Mouse (Mus musculus): Measurements from ENCODE around the gene Naa15. TPM values are rescaled to one million over a fixed set of nuclear protein-coding genes. Genes with fewer than 3 reads are reported as not detected.

Gene Naa15
- total and polyA plus RNA-seq, 2 experiments from 2014 or later: 29.7 to 36.9 TPM

- no peaks in the 10 kb centered on the region for H3K27me3 ChIP-seq (ENCODE audit: insufficient read depth, low read length)
- ATAC-seq (no peak), DNase-seq (no peak)
- no peak overlapping the region for H3K4me3 ChIP-seq (ENCODE audit: low read depth, low read length)
- H3K4me2 ChIP-seq (ENCODE audit: low read depth): no peak overlapping the region
- no peak for TF ChIP-seq CTCF (IDR thresholded peaks at IDR 0.05; ENCODE audit: low read depth)
- H3K4me1 ChIP-seq (ENCODE audit: insufficient read depth): peaks cover 18% of the 10 kb centered on the region
- H3K36me3 ChIP-seq (ENCODE audit: insufficient read depth): no peaks in the 10 kb centered on the region
- H3K9me3 ChIP-seq (ENCODE audit: low read length): no peaks in the 10 kb centered on the region
- WGBS: 92% methylated on average over 1 of the region's 1 CpGs
- no peak overlapping the region for H3K27ac ChIP-seq (ENCODE audit: low read depth, low read length)
- H3K9ac ChIP-seq: no peak overlapping the region
Observed at GRCm38 (mm10) chr3:51413276-51413675, 1.7 kb upstream of the Naa15 start.

GRCm38 (mm10) chr3:51416073-51416363, 1.1 kb downstream of the Naa15 start:
- Histone ChIP-seq H3K27ac (ENCODE audit: low read depth, low read length) (peak overlapping the region; percentile 96), H3K4me2 (ENCODE audit: low read depth) (peak overlapping the region; percentile 81), H3K4me3 (ENCODE audit: low read depth, low read length) (peak overlapping the region; percentile 93), H3K36me3 (ENCODE audit: insufficient read depth) (no peaks in the 10 kb centered on the region), H3K9ac (peak overlapping the region; percentile 92), H3K4me1 (ENCODE audit: insufficient read depth) (peaks cover 20% of the 10 kb centered on the region), H3K9me3 (ENCODE audit: low read length) (no peaks in the 10 kb centered on the region), H3K27me3 (ENCODE audit: insufficient read depth, low read length) (no peaks in the 10 kb centered on the region)
- under 1% methylated on average over 28 of the region's 30 CpGs for WGBS
- ATAC-seq (peak; percentile 60), DNase-seq (no peak)
- TF ChIP-seq CTCF (IDR thresholded peaks at IDR 0.05; ENCODE audit: low read depth): peak; percentile 14; the same call in 1 of the 2 replicates

- H3K4me2 ChIP-seq (ENCODE audit: low read depth): peak overlapping the region; percentile 81
- no peaks in the 10 kb centered on the region for H3K36me3 ChIP-seq (ENCODE audit: insufficient read depth)
- WGBS: 1% methylated on average over 66 of the region's 68 CpGs
- no peaks in the 10 kb centered on the region for H3K27me3 ChIP-seq (ENCODE audit: insufficient read depth, low read length)
- ATAC-seq (peak; percentile 59), DNase-seq (peak; percentile 49)
- H3K9me3 ChIP-seq (ENCODE audit: low read length): no peaks in the 10 kb centered on the region
- peak overlapping the region; percentile 96 for H3K27ac ChIP-seq (ENCODE audit: low read depth, low read length)
- peaks cover 20% of the 10 kb centered on the region for H3K4me1 ChIP-seq (ENCODE audit: insufficient read depth)
- no peak for TF ChIP-seq CTCF (IDR thresholded peaks at IDR 0.05; ENCODE audit: low read depth)
- H3K9ac ChIP-seq: peak overlapping the region; percentile 92
- H3K4me3 ChIP-seq (ENCODE audit: low read depth, low read length): peak overlapping the region; percentile 93
Observed at GRCm38 (mm10) chr3:51416364-51417134, 1.6 kb downstream of the Naa15 start.

- Histone ChIP-seq H3K27ac (ENCODE audit: low read depth, low read length) (0 out of 2 replicates have a peak overlapping the region, but pooled peaks have one; percentile 96), H3K9me3 (ENCODE audit: low read length) (no peaks in the 10 kb centered on the region), H3K36me3 (ENCODE audit: insufficient read depth) (no peaks in the 10 kb centered on the region), H3K4me1 (ENCODE audit: insufficient read depth) (peaks cover 20% of the 10 kb centered on the region), H3K27me3 (ENCODE audit: insufficient read depth, low read length) (no peaks in the 10 kb centered on the region), H3K4me2 (ENCODE audit: low read depth) (peak overlapping the region; percentile 81), H3K4me3 (ENCODE audit: low read depth, low read length) (peak overlapping the region; percentile 93), H3K9ac (peak overlapping the region; percentile 92)
- TF ChIP-seq CTCF (IDR thresholded peaks at IDR 0.05; ENCODE audit: low read depth): no peak
- 6% methylated on average over 8 of the region's 8 CpGs for WGBS
- ATAC-seq (no peak), DNase-seq (no peak)
Observed at GRCm38 (mm10) chr3:51417135-51417458, 2.1 kb downstream of the Naa15 start.

- Histone ChIP-seq H3K4me3 (ENCODE audit: low read depth, low read length) (peak overlapping the region; percentile 93), H3K27ac (ENCODE audit: low read depth, low read length) (no peak overlapping the region), H3K4me2 (ENCODE audit: low read depth) (peak overlapping the region; percentile 81), H3K4me1 (ENCODE audit: insufficient read depth) (peaks cover 20% of the 10 kb centered on the region), H3K27me3 (ENCODE audit: insufficient read depth, low read length) (no peaks in the 10 kb centered on the region), H3K9me3 (ENCODE audit: low read length) (no peaks in the 10 kb centered on the region), H3K9ac (no peak overlapping the region), H3K36me3 (ENCODE audit: insufficient read depth) (no peaks in the 10 kb centered on the region)
- ATAC-seq (no peak), DNase-seq (no peak)
- WGBS: 43% methylated on average over 2 of the region's 2 CpGs
- no peak for TF ChIP-seq CTCF (IDR thresholded peaks at IDR 0.05; ENCODE audit: low read depth)
Observed at GRCm38 (mm10) chr3:51417485-51417884, 2.5 kb downstream of the Naa15 start.

- Histone ChIP-seq H3K27ac (ENCODE audit: low read depth, low read length) (no peak overlapping the region), H3K9ac (no peak overlapping the region), H3K4me2 (ENCODE audit: low read depth) (peak overlapping the region; percentile 81; the same call in 1 of the 2 replicates), H3K36me3 (ENCODE audit: insufficient read depth) (no peaks in the 10 kb centered on the region), H3K27me3 (ENCODE audit: insufficient read depth, low read length) (no peaks in the 10 kb centered on the region), H3K4me1 (ENCODE audit: insufficient read depth) (peaks cover 20% of the 10 kb centered on the region), H3K9me3 (ENCODE audit: low read length) (no peaks in the 10 kb centered on the region), H3K4me3 (ENCODE audit: low read depth, low read length) (0 out of 2 replicates have a peak overlapping the region, but pooled peaks have one; percentile 93)
- TF ChIP-seq CTCF (IDR thresholded peaks at IDR 0.05; ENCODE audit: low read depth): no peak
- DNase-seq (no peak), ATAC-seq (no peak)
- 51% methylated on average over 2 of the region's 2 CpGs for WGBS
Observed at GRCm38 (mm10) chr3:51417966-51418365, 3.0 kb downstream of the Naa15 start.

GRCm38 (mm10) chr3:51421921-51422320, 7.0 kb downstream of the Naa15 start:
- Histone ChIP-seq H3K4me3 (ENCODE audit: low read depth, low read length) (no peak overlapping the region), H3K9ac (no peak overlapping the region), H3K36me3 (ENCODE audit: insufficient read depth) (no peaks in the 10 kb centered on the region), H3K4me2 (ENCODE audit: low read depth) (no peak overlapping the region), H3K9me3 (ENCODE audit: low read length) (no peaks in the 10 kb centered on the region), H3K27ac (ENCODE audit: low read depth, low read length) (no peak overlapping the region), H3K27me3 (ENCODE audit: insufficient read depth, low read length) (no peaks in the 10 kb centered on the region), H3K4me1 (ENCODE audit: insufficient read depth) (peaks cover 14% of the 10 kb centered on the region; the same call in 1 of the 2 replicates)
- ATAC-seq (no peak), DNase-seq (no peak)
- 90% methylated on average over 3 of the region's 3 CpGs for WGBS
- TF ChIP-seq CTCF (IDR thresholded peaks at IDR 0.05; ENCODE audit: low read depth): no peak

Measured in forebrain, postnatal 0 days (tissue).